Mouse (Mus musculus) adrenal gland (tissue): ENCODE results near the gene Cbfb.

ENCODE experiments used
- intact Hi-C: fragments of 180-260 bp; cut with DNase I; formaldehyde crosslinking; loops from one replicate; pipeline ENCODE4 v1.15.1; 2025

Gene Cbfb

GRCm38 (mm10) chr8:105237442-105238142 lies 67.1 kb downstream of the Cbfb start:
- intact Hi-C loops: no loop called here

- intact Hi-C loops: no loop called here
These were observed 70.5 kb downstream of the Cbfb start for GRCm38 (mm10) chr8:105241016-105241415.

DNA sequence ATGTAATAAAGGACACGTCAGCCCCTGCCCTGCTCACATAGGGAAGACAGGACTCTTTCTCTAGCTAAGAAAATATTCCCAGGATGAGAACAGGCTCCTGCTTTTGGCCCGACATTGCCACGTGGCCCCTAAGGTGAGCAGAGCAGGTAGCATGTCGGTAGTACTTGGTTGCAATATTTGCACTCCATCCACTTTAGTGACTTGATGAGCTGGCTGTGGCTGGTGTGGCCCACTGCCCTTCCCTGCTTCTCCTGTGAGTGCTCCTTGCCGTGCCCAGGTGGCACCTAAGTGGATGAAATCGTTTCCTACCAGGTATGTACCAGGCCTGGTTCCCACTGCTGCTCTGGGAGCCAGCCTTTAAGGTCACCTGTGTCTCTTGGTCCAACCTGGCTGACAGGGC lies 81.5 kb downstream of the Cbfb start:
- intact Hi-C loops: no loop called here

GRCm38 (mm10) chr8:105252680-105253537 lies 82.4 kb downstream of the Cbfb start:
- intact Hi-C loops: no loop called here

GRCm38 (mm10) chr8:105253766-105254151 lies 83.3 kb downstream of the Cbfb start:
- intact Hi-C loops: no loop called here

DNA sequence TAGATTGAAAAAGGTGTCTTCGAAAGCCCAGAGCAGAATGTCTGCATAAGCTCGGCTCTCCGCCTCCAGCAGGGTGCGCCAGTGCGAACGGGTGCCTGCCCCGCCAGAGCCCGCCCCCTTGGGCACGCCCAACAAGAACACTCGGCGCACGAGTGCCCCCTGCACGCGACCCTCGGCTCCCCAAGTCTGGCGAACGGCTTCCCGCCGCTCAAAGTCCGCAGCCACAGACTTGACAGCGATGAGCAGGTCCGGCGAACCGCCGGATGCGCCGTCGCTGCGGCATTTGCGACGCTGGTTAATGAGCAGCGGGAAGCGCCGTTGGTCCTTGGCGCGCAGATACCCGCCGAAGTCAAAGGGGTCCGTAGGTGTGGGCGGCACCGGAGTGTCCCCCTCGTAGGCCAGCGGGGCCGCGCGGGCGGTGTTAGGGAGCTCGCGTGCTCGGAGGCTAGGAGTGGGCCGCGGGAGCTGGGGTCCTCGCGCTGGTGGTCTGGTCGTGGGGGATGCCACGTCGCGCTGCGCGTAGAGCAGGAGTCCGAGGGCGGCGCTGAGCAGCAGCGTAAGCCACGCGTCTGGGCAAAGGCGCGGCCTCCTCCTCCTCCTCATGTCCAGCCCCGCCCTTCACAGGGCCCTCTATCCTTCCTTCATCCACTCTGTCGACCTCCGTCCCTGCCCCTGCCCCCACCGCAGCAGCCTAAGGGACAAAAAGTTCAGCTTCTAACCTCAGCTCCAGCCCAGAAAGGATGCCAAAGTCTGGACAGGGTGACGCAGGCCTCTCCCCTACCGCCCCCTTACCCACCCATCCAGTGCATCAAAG lies 83.9 kb downstream of the Cbfb start:
- intact Hi-C loops: no loop called here

DNA sequence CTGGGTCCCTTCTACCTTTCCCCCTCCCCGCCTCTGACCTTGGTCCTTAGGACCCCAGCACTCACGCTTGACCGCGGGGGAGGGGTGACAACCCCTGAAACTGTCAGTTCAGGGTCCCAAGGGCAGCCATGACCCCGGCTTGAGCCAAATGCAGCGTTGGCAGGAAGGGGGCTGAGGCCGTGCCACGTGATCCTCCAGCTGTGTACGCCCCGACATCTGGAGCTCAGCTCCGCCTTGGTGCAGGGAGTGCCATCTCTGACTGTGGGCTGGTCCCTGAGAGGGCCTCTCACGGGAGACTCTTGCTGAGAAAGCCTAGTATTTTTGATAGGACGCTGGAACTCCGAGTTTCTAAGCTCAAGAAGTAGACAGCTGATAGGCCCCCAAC lies 84.5 kb downstream of the Cbfb start, which contains the start of gene B3gnt9:
Gene B3gnt9 (minus strand): TSS at position 188 of the 385 bp plus-strand sequence.
- intact Hi-C loops: loop anchor here (5.0 kb wide), 1 partner anchor 133 kb away; no protein-coding TSS in a partner anchor

DNA sequence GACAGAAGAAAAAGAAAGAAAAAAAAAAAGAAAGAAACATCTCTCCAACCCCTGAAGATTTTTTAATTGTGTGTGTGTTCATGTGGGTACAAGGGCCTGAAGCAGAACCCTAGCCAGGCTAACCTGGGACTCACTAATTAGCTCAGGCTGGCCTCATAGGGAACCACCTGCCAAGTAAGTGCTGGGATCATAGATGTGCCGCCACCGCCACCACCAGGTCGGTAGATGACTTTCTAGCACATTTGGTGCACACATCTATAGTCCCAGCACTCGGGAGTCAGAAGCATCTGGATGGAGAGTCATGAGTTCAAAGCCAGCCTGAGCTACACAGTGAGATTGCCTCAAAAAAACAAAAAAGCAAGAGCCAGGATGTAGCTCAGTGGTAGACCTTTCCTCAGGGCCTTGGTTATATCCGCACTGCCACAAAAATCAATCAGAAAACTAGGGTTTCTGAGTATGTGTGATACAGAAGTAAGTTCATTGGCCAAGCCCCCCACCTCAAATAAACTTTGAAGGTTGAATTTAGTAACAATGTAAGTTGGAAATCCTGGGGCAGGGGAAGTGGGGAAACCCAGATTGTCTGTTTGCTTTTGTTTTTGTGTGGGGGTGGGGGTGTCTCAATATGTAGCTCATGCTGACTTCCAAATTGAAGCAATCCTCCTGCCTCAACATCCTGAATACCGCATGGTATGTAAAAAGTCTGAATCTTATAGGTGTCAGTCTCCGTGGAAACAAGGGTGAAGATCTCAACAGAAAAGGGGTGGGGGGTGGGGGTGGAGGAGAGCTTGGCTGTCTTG lies 87.0 kb downstream of the Cbfb start:
- intact Hi-C loops: loop anchor here (5.0 kb wide), 1 partner anchor 135 kb away; no protein-coding TSS in a partner anchor

DNA sequence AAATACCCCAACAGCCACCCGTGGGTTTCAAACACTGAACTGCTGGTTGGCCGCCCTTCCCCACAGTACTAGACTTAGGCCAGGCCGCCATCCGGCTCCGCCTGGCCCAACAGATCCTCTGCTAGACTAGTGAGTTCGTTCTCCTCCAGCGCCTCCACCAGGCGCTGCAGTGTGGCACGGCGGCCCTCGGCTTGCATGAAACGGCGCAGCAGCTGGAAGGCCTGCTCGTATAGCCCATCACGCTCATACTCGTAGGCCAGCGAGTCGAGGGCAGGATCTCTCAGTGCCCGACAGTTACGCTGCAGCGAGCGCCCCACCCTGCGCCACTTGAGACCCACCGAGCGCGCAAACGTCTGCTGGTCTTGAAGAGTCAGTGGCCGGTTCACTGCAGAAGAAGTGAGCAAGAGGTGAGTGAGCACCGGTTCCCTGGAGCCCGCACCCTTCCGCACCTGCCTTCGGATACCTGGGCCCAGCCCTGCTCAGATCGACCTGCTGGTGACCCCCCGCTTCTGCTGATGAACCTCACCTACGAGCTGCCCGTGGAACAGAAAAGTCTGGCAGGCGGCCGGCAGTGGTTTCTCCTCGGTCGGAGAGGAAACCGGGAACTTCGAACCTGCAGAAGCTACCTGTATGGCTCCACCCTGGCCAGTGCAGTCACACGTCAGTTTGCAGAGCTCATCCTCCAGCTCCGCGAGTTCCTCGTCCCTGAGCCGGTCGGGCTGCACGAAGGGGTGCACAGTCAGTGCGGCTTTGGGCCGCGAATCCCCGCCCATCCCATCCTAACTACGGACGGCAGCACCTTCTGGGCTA lies 88.6 kb downstream of the Cbfb start:
- intact Hi-C loops: loop anchor here (5.0 kb wide), 1 partner anchor 137 kb away; no protein-coding TSS in a partner anchor

- intact Hi-C loops: loop anchor here (5.0 kb wide), 2 partner anchors 33 to 138 kb away; partner anchors contain the start of gene D230025D16Rik
These were observed 89.3 kb downstream of the Cbfb start for GRCm38 (mm10) chr8:105259721-105260320.

GRCm38 (mm10) chr8:105260371-105261099 lies 90.1 kb downstream of the Cbfb start:
- intact Hi-C loops: loop anchor here (5.0 kb wide), 1 partner anchor 33 kb away; the partner anchor contains the start of gene D230025D16Rik

DNA sequence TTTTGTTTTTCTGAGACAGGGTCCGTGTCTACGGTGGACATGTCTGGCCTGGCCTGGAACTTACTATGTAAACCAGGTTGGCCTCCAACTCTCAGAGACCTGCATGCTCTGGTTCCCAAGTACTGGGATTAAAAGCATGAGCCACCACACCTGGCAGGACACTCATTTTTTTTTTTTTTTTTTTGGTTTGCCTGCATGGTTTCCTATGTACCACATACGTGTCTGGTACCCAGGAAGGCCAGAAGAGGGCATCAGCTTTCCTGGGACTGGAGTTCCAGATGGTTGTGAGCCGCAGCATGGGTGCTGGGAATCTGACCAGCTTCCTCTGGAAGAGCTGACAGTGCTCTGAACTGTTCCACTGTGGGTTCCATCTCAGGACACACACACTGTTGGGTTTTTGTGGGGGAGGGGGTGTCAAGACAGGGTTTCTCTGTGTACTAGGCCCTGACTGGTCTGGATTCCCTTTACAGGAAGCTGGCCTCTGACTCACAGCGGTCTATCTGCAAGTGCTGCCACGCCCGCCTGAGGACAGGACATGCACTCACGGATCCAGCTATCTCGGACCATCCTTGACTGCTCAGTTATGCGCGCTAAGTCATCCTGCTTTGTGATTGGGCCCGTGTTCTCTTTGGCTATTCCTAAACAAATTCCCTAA lies 91.0 kb downstream of the Cbfb start:
- intact Hi-C loops: loop anchor here (5.0 kb wide), 1 partner anchor 34 kb away; the partner anchor contains the start of gene D230025D16Rik

- intact Hi-C loops: loop anchor here (5.0 kb wide), 1 partner anchor 36 kb away; the partner anchor contains the start of gene D230025D16Rik
These were observed 92.9 kb downstream of the Cbfb start for GRCm38 (mm10) chr8:105263244-105263912.

- intact Hi-C loops: loop anchor here (5.0 kb wide), 1 partner anchor 37 kb away; the partner anchor contains the start of gene D230025D16Rik
These were observed 93.8 kb downstream of the Cbfb start, which contains the start of the genes Tradd and Fbxl8 for GRCm38 (mm10) chr8:105264024-105264982. Tradd (minus strand) TSS chr8:105264609. Fbxl8 (plus strand) TSS chr8:105264648.

GRCm38 (mm10) chr8:105265128-105265527 lies 94.7 kb downstream of the Cbfb start:
- intact Hi-C loops: no loop called here

DNA sequence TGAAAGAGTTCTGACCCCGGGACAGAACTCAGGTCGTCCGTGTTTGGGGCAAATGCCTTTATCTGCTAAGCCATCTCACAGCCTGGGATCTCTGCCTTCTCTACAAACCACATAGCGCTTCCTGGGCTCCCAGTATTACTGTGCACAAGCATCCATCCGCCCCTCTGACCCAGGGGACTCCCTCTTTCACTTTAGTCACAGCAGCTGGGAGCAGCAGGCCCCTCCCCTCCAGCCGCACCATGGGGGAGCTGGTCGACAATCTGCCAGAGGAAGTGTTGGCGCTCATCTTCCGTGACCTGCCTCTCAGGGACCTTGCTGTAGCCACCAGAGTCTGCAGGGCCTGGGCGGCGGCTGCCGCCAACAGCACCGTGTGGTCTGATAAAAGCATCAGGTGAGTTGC lies 96.3 kb downstream of the Cbfb start:
- intact Hi-C loops: no loop called here
